Mouse (Mus musculus) splenic B cell, adult 2 months (primary cell): ENCODE results near the gene Scd4.
"Not testable (repeated sequence)": the region's sequence is repeated elsewhere in the genome, so short reads cannot be mapped to it uniquely, and the experiment has no call there.

Experiments used
- DNase-seq: peaks from one replicate; pipeline ENCODE4 v3.0.0-alpha.2; 2011; ENCODE audit warnings: low read depth, low spot score
- H3K27me3 ChIP-seq: 2 replicates; pipeline ENCODE4 v1.6.1; 2012; ENCODE audit warnings: mild to moderate bottlenecking, low read length, moderate library complexity, mixed read lengths; ENCODE audit not compliant: control insufficient read depth, poor library complexity, insufficient read depth, severe bottlenecking
- H3K36me3 ChIP-seq: 2 replicates; pipeline ENCODE4 v1.6.1; 2012; ENCODE audit warnings: mild to moderate bottlenecking, low read length, moderate library complexity, mixed read lengths; ENCODE audit not compliant: control insufficient read depth, poor library complexity, insufficient read depth, severe bottlenecking

Gene Scd4

GRCm38 (mm10) chr19:44367076-44367475, 34.2 kb downstream of the Scd4 start:
- not testable (repeated sequence) for H3K27me3 ChIP-seq, H3K36me3 ChIP-seq, DNase-seq

GRCm38 (mm10) chr19:44369371-44369770, 36.5 kb downstream of the Scd4 start:
- DNase-seq: no peak
- no peaks in the 10 kb centered on the region for H3K27me3 ChIP-seq
- no peaks in the 10 kb centered on the region for H3K36me3 ChIP-seq

- Histone ChIP-seq H3K36me3 (no peaks in the 10 kb centered on the region; the same call in 1 of the 2 replicates), H3K27me3 (no peaks in the 10 kb centered on the region)
- DNase-seq: no peak
Measured at GRCm38 (mm10) chr19:44370231-44370630, 37.3 kb downstream of the Scd4 start.

- DNase-seq: peak; percentile 95
- no peaks in the 10 kb centered on the region for H3K27me3 ChIP-seq
- H3K36me3 ChIP-seq: no peaks in the 10 kb centered on the region; the same call in 1 of the 2 replicates
Measured at GRCm38 (mm10) chr19:44372969-44373368, 40.1 kb downstream of the Scd4 start.

GRCm38 (mm10) chr19:44376511-44376951, 43.6 kb downstream of the Scd4 start:
- Histone ChIP-seq H3K27me3 (no peaks in the 10 kb centered on the region), H3K36me3 (no peaks in the 10 kb centered on the region; the same call in 1 of the 2 replicates)
- peak; percentile 98 for DNase-seq

- H3K27me3 ChIP-seq: no peaks in the 10 kb centered on the region
- no peaks in the 10 kb centered on the region; the same call in 1 of the 2 replicates for H3K36me3 ChIP-seq
- DNase-seq: peak; percentile 81
Measured at GRCm38 (mm10) chr19:44377629-44378375, 44.9 kb downstream of the Scd4 start.

- DNase-seq: peak; percentile 63
- H3K27me3 ChIP-seq: no peaks in the 10 kb centered on the region
- H3K36me3 ChIP-seq: no peaks in the 10 kb centered on the region; the same call in 1 of the 2 replicates
Measured at GRCm38 (mm10) chr19:44379090-44379489, 46.2 kb downstream of the Scd4 start.

GRCm38 (mm10) chr19:44380065-44380464, 47.2 kb downstream of the Scd4 start:
- Histone ChIP-seq H3K27me3 (no peaks in the 10 kb centered on the region), H3K36me3 (no peaks in the 10 kb centered on the region)
- no peak for DNase-seq

- H3K36me3 ChIP-seq: no peaks in the 10 kb centered on the region
- DNase-seq: peak; percentile 95
- H3K27me3 ChIP-seq: no peaks in the 10 kb centered on the region
Measured at GRCm38 (mm10) chr19:44382682-44383321, 49.9 kb downstream of the Scd4 start.

GRCm38 (mm10) chr19:44385887-44386498, 53.1 kb downstream of the Scd4 start:
- Histone ChIP-seq H3K27me3 (no peaks in the 10 kb centered on the region), H3K36me3 (no peaks in the 10 kb centered on the region)
- no peak for DNase-seq

- Histone ChIP-seq H3K27me3 (no peaks in the 10 kb centered on the region), H3K36me3 (no peaks in the 10 kb centered on the region)
- no peak for DNase-seq
Measured at GRCm38 (mm10) chr19:44387089-44387671, 54.3 kb downstream of the Scd4 start.

GRCm38 (mm10) chr19:44387746-44388474, 55.0 kb downstream of the Scd4 start:
- DNase-seq: no peak

GRCm38 (mm10) chr19:44388475-44389428, 55.9 kb downstream of the Scd4 start:
- Histone ChIP-seq H3K27me3 (no peaks in the 10 kb centered on the region), H3K36me3 (peaks cover 4% of the 10 kb centered on the region; the same call in 1 of the 2 replicates)
- DNase-seq: peak; percentile 98

More at GRCm38 (mm10) chr19:44387746-44388474, 55.0 kb downstream of the Scd4 start:
- Histone ChIP-seq H3K36me3 (no peaks in the 10 kb centered on the region), H3K27me3 (no peaks in the 10 kb centered on the region)
